Mouse (Mus musculus): ENCODE measurements around the gene Apip. TPM values are rescaled to one million over a fixed set of nuclear protein-coding genes. Genes with fewer than 3 reads are reported as not detected.

The Apip gene
- total RNA-seq, 2 experiments from 2014 or later: 45.3 to 48.4 TPM

GRCm38 (mm10) chr2:103089521-103089920, 16.0 kb downstream of the Apip start:
- no peak for DNase-seq (ENCODE audit: low spot score)

GRCm38 (mm10) chr2:103102595-103102994, 29.1 kb downstream of the Apip start:
- DNase-seq (ENCODE audit: low spot score): no peak

GRCm38 (mm10) chr2:103106172-103106571, 32.7 kb downstream of the Apip start:
- no peak for DNase-seq (ENCODE audit: low spot score)

DNA sequence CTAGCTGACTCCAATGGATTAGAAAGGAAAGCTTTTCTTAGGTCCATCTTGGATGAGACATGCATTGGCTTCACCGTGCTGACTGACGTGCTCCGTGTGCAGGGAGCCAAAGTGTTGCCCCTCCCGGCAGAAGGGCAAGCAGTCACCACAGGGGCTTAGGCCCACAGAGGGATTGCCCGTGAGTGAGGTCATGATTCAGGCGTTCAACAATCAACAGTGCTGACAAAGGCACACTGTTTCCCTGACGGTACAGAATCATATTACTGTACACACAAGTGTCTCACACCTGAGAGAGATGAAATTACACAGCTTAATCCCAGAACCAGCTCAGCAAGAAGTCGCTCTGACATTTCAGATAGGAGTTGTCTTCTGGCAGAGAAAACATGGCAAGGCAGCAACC, 38.2 kb downstream of the Apip start:
- no peak for DNase-seq (ENCODE audit: low spot score)

GRCm38 (mm10) chr2:103117212-103117611, 43.7 kb downstream of the Apip start:
- no peak for DNase-seq (ENCODE audit: low spot score)

GRCm38 (mm10) chr2:103118324-103119196, 45.1 kb downstream of the Apip start:
- no peak for DNase-seq (ENCODE audit: low spot score)

DNA sequence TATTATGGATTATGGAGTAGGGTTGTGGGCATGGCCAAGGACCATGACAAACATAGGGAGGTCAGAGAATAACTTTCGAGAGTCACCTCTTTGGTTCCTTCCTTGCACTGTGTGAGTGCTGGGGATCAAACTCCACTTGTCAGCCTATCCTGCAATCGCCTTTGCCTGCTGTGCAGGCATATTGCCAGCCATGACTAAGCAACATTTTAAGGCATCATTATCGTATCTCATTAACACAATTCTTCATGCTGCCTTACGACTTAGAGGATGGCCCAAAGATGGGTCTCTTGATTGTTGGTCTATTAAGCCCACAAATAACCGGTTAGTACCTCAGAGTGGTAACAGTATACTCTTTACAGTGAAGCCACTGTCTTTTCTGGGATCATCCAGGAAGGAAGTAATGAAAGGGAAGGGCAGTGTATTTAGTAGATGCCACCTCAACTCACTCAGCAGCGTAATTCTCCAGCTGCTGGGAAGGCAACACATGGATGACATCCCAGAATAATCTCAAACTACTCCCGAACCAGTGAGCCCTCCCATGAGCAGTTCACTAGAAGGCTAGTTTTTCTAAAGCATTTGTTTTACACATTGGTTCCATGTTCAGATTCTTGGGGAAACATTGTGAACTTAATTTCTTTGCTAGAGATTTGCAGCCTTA, 45.9 kb downstream of the Apip start:
- DNase-seq (ENCODE audit: low spot score): no peak

- no peak for DNase-seq (ENCODE audit: low spot score)
These were observed 56.2 kb downstream of the Apip start for GRCm38 (mm10) chr2:103129676-103130075.

DNA sequence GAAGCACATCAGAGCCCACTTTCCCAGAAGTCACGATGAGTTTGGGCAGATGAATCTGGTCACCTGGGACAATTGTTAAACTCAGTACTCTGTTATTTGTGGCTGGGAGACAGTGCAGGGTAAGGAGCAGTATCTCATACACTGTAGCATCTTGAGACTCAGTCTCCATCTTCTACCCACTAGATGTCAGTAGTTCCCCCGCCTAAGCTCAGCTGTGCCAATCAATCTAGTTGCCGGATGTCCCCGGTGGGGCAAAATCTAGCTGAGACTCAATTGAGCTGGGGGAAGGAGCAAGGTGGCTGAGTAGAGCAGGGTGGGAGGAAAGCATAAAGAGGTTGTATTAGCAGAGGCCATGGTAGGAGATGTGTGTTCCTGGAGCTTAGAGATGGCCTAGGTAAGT, 57.7 kb downstream of the Apip start:
- no peak for DNase-seq (ENCODE audit: low spot score)

DNA sequence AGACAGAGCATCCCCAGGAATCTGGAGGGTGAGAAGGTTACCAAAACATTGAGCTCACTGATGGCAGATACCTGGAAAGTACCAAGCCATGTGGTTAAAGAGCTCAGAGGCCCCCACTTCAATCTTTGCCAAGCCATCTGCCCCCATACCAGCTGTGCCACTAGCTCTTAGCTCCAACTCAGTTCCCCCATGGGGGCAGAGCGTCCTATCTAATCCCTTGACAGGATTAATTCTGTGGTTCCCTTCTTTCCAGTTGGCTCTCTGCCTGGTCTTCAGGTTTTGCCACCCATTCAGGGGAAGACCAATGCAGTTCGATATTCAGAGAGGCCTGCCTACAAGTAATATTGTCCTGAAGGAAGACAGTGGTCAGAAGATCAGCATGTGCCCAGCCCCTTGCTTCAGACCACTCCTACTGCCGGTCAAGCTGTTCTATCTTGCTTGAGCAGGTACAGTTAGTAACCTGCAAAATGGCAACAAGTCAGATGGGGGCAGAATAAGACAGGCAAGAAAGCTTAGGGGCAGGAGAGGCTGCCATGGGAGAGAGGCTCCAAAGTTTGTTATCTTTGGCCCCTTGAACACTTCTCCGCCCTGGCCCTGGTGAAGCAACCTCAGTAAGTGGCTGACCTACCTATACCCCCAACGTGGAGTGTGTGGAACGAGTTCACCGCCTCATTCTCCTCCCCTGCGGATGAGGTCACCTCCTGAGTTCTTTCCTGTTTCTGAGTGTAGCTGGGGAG, 65.2 kb downstream of the Apip start:
- no peak for DNase-seq (ENCODE audit: low spot score)

Other genes starting within 250 kb of the Apip start
- gene Cd44, start 172.0 kb upstream of the Apip start, total RNA-seq (2021): 1 to 10 TPM; 3.9 to 6.0 TPM
- gene Pdhx, start 162 bp upstream of the Apip start, total RNA-seq (2021): 10 to 100 TPM; 86.1 to 89.6 TPM
- gene Ehf, start 229.6 kb downstream of the Apip start, total RNA-seq (2021): under 1 TPM in 1 of 2 experiments, not detected in 1; 0.23 TPM